ENCODE assay signal across 16 mouse cellular contexts in genomic region chr10:77231861-77232755, GRCm38 (mm10). TPM values are rescaled to one million over a fixed set of nuclear protein-coding genes. Genes with fewer than 3 reads are reported as not detected.
DNase-seq lines count a peak whose midpoint lies in the region; ATAC-seq and TF ChIP-seq lines count a peak whose summit lies in the region.
"Had no signal": no experiment of that assay in that cellular context is flagged by ENCODE, and none has a peak within 500 bp of the region (broad histone marks: within the 10 kb centered on the region; RNA-seq: fewer than 3 reads in every experiment).

No protein-coding gene starts in this region.

- H3K9me3 ChIP-seq in midbrain, embryonic 10.5 days (replicated peaks) = peaks cover 6% of the 10 kb centered on the region; the same call in 1 of the 2 replicates
- H3K9me3 ChIP-seq in midbrain, embryonic 15.5 days = no peaks in the 10 kb centered on the region
- no peaks in the 10 kb centered on the region for H3K9me3 ChIP-seq in liver, embryonic 14.5 days (ENCODE audit: control insufficient read depth, low read length)
- H3K9me3 ChIP-seq: embryonic facial prominence, embryonic 15.5 days; forebrain, embryonic 15.5 days; limb, embryonic 13.5 days had no signal

- no peaks in the 10 kb centered on the region for H3K27me3 ChIP-seq in midbrain, embryonic 10.5 days (ENCODE audit: low read depth, poor library complexity, severe bottlenecking)
- H3K27me3 ChIP-seq in midbrain, embryonic 15.5 days (replicated peaks) = no peaks in the 10 kb centered on the region
- no peaks in the 10 kb centered on the region for H3K27me3 ChIP-seq in liver, embryonic 14.5 days (ENCODE audit: control insufficient read depth, insufficient read depth, low read length)
- H3K27me3 ChIP-seq: embryonic facial prominence, embryonic 15.5 days; forebrain, embryonic 15.5 days; limb, embryonic 13.5 days; neural tube, embryonic 12.5 days had no signal

- H3K9ac ChIP-seq in midbrain, embryonic 15.5 days = no peak overlapping the region
- peak overlapping the region; percentile 66 for H3K9ac ChIP-seq in liver, embryonic 14.5 days (replicated peaks)
- H3K9ac ChIP-seq: embryonic facial prominence, embryonic 15.5 days; forebrain, embryonic 15.5 days; limb, embryonic 13.5 days; neural tube, embryonic 12.5 days had no signal

- no peaks in the 10 kb centered on the region for H3K36me3 ChIP-seq in midbrain, embryonic 10.5 days
- no peaks in the 10 kb centered on the region for H3K36me3 ChIP-seq in midbrain, embryonic 15.5 days (replicated peaks)
- no peaks in the 10 kb centered on the region for H3K36me3 ChIP-seq in liver, embryonic 14.5 days (replicated peaks; ENCODE audit: control insufficient read depth, insufficient read depth, low read depth)
- H3K36me3 ChIP-seq: embryonic facial prominence, embryonic 15.5 days; forebrain, embryonic 15.5 days; limb, embryonic 13.5 days; neural tube, embryonic 12.5 days had no signal

- peaks cover 13% of the 10 kb centered on the region for H3K4me1 ChIP-seq in midbrain, embryonic 10.5 days
- H3K4me1 ChIP-seq in midbrain, embryonic 15.5 days = no peaks in the 10 kb centered on the region
- H3K4me1 ChIP-seq in liver, embryonic 14.5 days (replicated peaks; ENCODE audit: control insufficient read depth in 2 of 2, insufficient read depth in 2 of 2, low read length in 1 of 2) = peaks cover 44 to 52% of the 10 kb centered on the region in 2 experiments
- H3K4me1 ChIP-seq: forebrain, embryonic 15.5 days had no signal

- H3K4me3 ChIP-seq in midbrain, embryonic 10.5 days = no peak overlapping the region
- H3K4me3 ChIP-seq in midbrain, embryonic 15.5 days = no peak overlapping the region
- H3K4me3 ChIP-seq in liver, embryonic 14.5 days (ENCODE audit: insufficient read depth in 1 of 2, low read depth in 2 of 2, low read length in 2 of 2) = peak overlapping the region; percentile 17 to 33
- H3K4me3 ChIP-seq: embryonic facial prominence, embryonic 15.5 days; forebrain, embryonic 15.5 days; limb, embryonic 13.5 days; neural tube, embryonic 12.5 days had no signal

- DNase-seq in midbrain, embryonic 10.5 days (ENCODE audit: low spot score) = no peak
- DNase-seq in c-Kit-positive CD71-positive TER-119-positive erythroid progenitor cells, embryonic 14.5 days (ENCODE audit: low spot score) = peak; percentile 88
- peak; percentile 81 to 86 (median 83) for DNase-seq in liver, embryonic 14.5 days (ENCODE audit: low read depth in 3 of 3, low spot score in 3 of 3)
- peak; percentile 77 to 78 for DNase-seq in spleen, postnatal 4 days (ENCODE audit: low spot score in 2 of 2)
- DNase-seq in kidney, adult 9 months = no peak
- DNase-seq: adrenal gland, postnatal 10 days; heart, adult 11 months; kidney, adult 18-20 months; lung, postnatal 10 days had no signal

- 0 out of 2 replicates have a peak overlapping the region, but pooled peaks have one; percentile 13 for H3K27ac ChIP-seq in midbrain, embryonic 10.5 days (replicated peaks)
- H3K27ac ChIP-seq in midbrain, embryonic 15.5 days = no peak overlapping the region
- H3K27ac ChIP-seq in liver, embryonic 14.5 days = peak overlapping the region; percentile 95
- H3K27ac ChIP-seq: embryonic facial prominence, embryonic 15.5 days; forebrain, embryonic 15.5 days; limb, embryonic 13.5 days; neural tube, embryonic 12.5 days had no signal

- TF ChIP-seq CTCF in liver, embryonic 14.5 days (IDR thresholded peaks at IDR 0.05; ENCODE audit: low read depth) = 0 out of 2 replicates have a peak, but pooled peaks have one; percentile 14

- 81% methylated on average over 16 of the region's 16 CpGs for WGBS in midbrain, embryonic 10.5 days
- WGBS in midbrain, embryonic 15.5 days = 74% methylated on average over 16 of the region's 16 CpGs
- 21% methylated on average over 16 of the region's 16 CpGs for WGBS in liver, embryonic 14.5 days (ENCODE audit: insufficient replicate concordance)

- no peak for ATAC-seq in midbrain, embryonic 15.5 days (replicated peaks)
- peak; percentile 94 for ATAC-seq in liver, embryonic 14.5 days (ENCODE audit: insufficient read depth)
- ATAC-seq in activated CD4-positive, CD25-positive, alpha-beta regulatory T cell, adult 4 months = no peak
- ATAC-seq: forebrain, embryonic 15.5 days; midbrain, embryonic 16.5 days had no signal

- TF ChIP-seq EP300 in liver, embryonic 14.5 days (IDR thresholded peaks at IDR 0.05; ENCODE audit: low read depth) = peak; percentile 88

- no peak overlapping the region for H3K4me2 ChIP-seq in midbrain, embryonic 15.5 days
- H3K4me2 ChIP-seq in liver, embryonic 14.5 days (ENCODE audit: low read depth) = peak overlapping the region; percentile 72
- H3K4me2 ChIP-seq: embryonic facial prominence, embryonic 15.5 days; forebrain, embryonic 15.5 days; limb, embryonic 13.5 days; neural tube, embryonic 12.5 days had no signal

RNA-seq across cellular contexts. Expression of gene Pofut2, which starts 26.9 kb away (rescaled TPM):
- polyA plus RNA-seq in midbrain, embryonic 10.5 days (2016; fragmentation: Nextera tagmentation; extraction: Ambion mirVana) = 80.2 and 82.2 TPM in 2 replicates
- 58.0 and 59.2 TPM in 2 replicates for polyA plus RNA-seq in midbrain, embryonic 15.5 days (2015; fragmentation: Nextera tagmentation; extraction: Ambion mirVana)
- 12.9 and 14.7 TPM in 2 replicates for polyA plus RNA-seq in liver, embryonic 14.5 days (2012; rRNA removed)
- 17.6 and 18.4 TPM in 2 replicates for polyA plus RNA-seq in liver, embryonic 14.5 days (2014; fragmentation: Nextera tagmentation; extraction: Ambion mirVana)
- polyA plus RNA-seq in activated CD4-positive, CD25-positive, alpha-beta regulatory T cell, adult 4 months (2017; shearing (Covaris generic)) = 10 to 100 TPM; 18.5 to 19.9 TPM

Comparison
In these comparisons a context has a peak if more than half of its experiments do, and no peak if none do; other contexts are left out.
1. DNase-seq: peak in c-Kit-positive CD71-positive TER-119-positive erythroid progenitor cells, embryonic 14.5 days (single experiment), liver, embryonic 14.5 days (3 of 3) and spleen, postnatal 4 days (2 of 2); none in midbrain, embryonic 10.5 days (single experiment) and kidney, adult 9 months (single experiment).
2. H3K4me3 ChIP-seq: peak in liver, embryonic 14.5 days (2 of 2); none in midbrain, embryonic 10.5 days (single experiment) and midbrain, embryonic 15.5 days (single experiment).